Mouse (Mus musculus) forebrain, postnatal 0 days (tissue): ENCODE results near the gene Ldah. TPM values are rescaled to one million over a fixed set of nuclear protein-coding genes. Genes with fewer than 3 reads are reported as not detected.

ENCODE experiments used
- ATAC-seq: fragments of 200-750 bp; cut with Nextera tagmentation; 2 replicates; pipeline ENCODE4 v1.8.0; 2017; ENCODE audit warnings: mild to moderate bottlenecking, moderate library complexity
- DNase-seq: peaks from one replicate; pipeline ENCODE4 v3.0.0-alpha.2; 2015
- H3K27ac ChIP-seq: fragments of 300-500 bp; sonication (generic); 2 replicates; pipeline ENCODE4 v1.5.1; 2014; ENCODE audit warnings: low read depth, mild to moderate bottlenecking, antibody characterized with exemption, low read length, moderate library complexity, mixed read lengths
- H3K27me3 ChIP-seq: fragments of 300-500 bp; sonication (generic); 2 replicates; pipeline ENCODE4 v1.6.1; 2014; ENCODE audit warnings: mild to moderate bottlenecking, low read length, mixed read lengths; ENCODE audit not compliant: insufficient read depth
- H3K36me3 ChIP-seq: fragments of 300-500 bp; sonication (generic); 2 replicates; pipeline ENCODE4 v1.6.1; 2014; ENCODE audit warnings: mild to moderate bottlenecking, moderate library complexity; ENCODE audit not compliant: insufficient read depth
- H3K4me1 ChIP-seq: fragments of 300-500 bp; sonication (generic); 2 replicates; pipeline ENCODE4 v1.6.1; 2014; ENCODE audit warnings: antibody characterized with exemption; ENCODE audit not compliant: insufficient read depth
- H3K4me2 ChIP-seq: fragments of 300-500 bp; sonication (generic); 2 replicates; pipeline ENCODE4 v1.6.1; 2014; ENCODE audit warnings: low read depth, mild to moderate bottlenecking, moderate library complexity
- H3K4me3 ChIP-seq: fragments of 300-500 bp; sonication (generic); 2 replicates; pipeline ENCODE4 v1.5.1; 2014; ENCODE audit warnings: low read depth, low read length, mixed read lengths
- H3K9ac ChIP-seq: fragments of 300-500 bp; sonication (generic); 2 replicates; pipeline ENCODE4 v1.6.1; 2014; ENCODE audit warnings: mild to moderate bottlenecking
- H3K9me3 ChIP-seq: fragments of 300-500 bp; sonication (generic); 2 replicates; pipeline ENCODE4 v1.6.1; 2016; ENCODE audit warnings: low read length
- CTCF ChIP-seq: sonication (generic); IDR thresholded peaks from 2 replicates; pipeline ENCODE4 v1.5.1; 2016; ENCODE audit warnings: antibody characterized with exemption, control low read depth, low read depth
- WGBS: fragments of 180-500 bp; shearing (Covaris S2); extraction: QIAGEN DNeasy Blood & Tissue Kit; methylation state at CpG from one replicate; pipeline ENCODE4 v1.1.7; 2014; 5-methylcytosine and 5-hydroxymethylcytosine counted together
- polyA plus RNA-seq: library from polyadenylated mRNA; unstranded; fragments of >200 nt; fragmentation: Nextera tagmentation; extraction: Ambion mirVana; gene quantifications from 2 replicates; pipeline ENCODE4 v1.2.1, GENCODE M21; 2015
- total RNA-seq: library from RNA; depleted of rRNA; stranded (reverse); fragments of >200 nt; gene quantifications from 2 replicates; pipeline ENCODE4 v1.2.3, GENCODE M21; 2014

The Ldah gene
- total and polyA plus RNA-seq, 2 experiments from 2014 or later, result 54.5 to 85.5 TPM

DNA sequence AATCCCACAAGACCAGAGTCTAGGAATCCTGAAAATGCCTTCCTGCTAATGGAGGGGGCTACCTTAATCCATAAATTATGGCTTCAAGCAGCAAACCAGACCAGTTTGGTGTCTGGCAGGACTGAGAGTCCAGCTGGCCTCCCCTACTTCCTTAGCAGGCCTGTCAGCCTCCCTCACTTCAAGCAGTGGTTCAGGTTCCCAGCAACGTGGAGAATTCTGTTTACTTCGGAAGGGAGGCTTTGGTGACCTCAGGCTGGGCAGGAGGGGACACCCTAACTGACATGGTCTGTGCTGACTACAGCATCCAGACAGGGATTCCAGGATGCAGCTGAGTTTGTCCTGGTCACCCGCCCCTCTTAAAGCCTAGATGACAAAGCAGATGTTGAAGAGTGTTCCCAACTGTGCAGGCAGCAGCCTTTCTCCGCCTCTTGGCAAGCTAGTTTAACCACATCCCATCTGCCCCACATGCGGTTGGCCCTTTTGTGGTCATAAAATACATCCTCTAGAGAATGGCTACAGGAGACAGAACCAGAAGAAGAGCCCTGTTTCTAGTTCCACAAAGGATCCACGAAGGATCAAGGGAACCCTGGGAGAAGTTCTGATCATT lies 87.5 kb downstream of the Ldah start:
- TF ChIP-seq CTCF, result no peak
- Histone ChIP-seq H3K27ac (no peak overlapping the region), H3K27me3 (peaks cover 48% of the 10 kb centered on the region), H3K9ac (no peak overlapping the region), H3K36me3 (no peaks in the 10 kb centered on the region), H3K4me1 (no peaks in the 10 kb centered on the region), H3K4me3 (no peak overlapping the region), H3K4me2 (no peak overlapping the region), H3K9me3 (no peaks in the 10 kb centered on the region)
- WGBS, result 54% methylated on average over 6 of the region's 6 CpGs
- no peak for DNase-seq
- ATAC-seq, result no peak

DNA sequence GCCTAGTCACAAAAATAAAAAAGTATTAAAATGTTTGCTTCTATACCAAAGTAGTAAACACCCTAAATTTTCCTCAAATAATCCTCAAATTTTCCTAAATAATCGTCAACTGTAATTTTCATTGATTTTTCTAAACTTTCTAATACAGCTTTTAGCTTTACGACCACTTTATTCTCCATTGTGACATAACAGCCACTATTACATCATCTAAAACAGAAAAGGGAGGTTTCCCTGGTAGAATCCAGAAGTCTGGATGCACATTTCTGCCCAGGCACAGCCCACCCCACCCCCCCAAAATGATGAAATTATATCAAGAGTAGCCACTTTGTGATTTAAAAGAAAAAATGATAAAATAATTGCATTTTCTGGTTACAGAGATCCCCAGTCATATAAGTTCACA lies 88.2 kb downstream of the Ldah start:
- no peak overlapping the region for H3K9ac ChIP-seq
- H3K36me3 ChIP-seq, result no peaks in the 10 kb centered on the region
- H3K27me3 ChIP-seq, result peaks cover 56% of the 10 kb centered on the region
- WGBS, result 87% methylated on average over 2 of the region's 2 CpGs
- no peak overlapping the region for H3K27ac ChIP-seq
- H3K9me3 ChIP-seq, result no peaks in the 10 kb centered on the region
- TF ChIP-seq CTCF, result no peak
- no peak for DNase-seq
- no peaks in the 10 kb centered on the region for H3K4me1 ChIP-seq
- no peak overlapping the region for H3K4me3 ChIP-seq
- ATAC-seq, result no peak
- H3K4me2 ChIP-seq, result no peak overlapping the region

DNA sequence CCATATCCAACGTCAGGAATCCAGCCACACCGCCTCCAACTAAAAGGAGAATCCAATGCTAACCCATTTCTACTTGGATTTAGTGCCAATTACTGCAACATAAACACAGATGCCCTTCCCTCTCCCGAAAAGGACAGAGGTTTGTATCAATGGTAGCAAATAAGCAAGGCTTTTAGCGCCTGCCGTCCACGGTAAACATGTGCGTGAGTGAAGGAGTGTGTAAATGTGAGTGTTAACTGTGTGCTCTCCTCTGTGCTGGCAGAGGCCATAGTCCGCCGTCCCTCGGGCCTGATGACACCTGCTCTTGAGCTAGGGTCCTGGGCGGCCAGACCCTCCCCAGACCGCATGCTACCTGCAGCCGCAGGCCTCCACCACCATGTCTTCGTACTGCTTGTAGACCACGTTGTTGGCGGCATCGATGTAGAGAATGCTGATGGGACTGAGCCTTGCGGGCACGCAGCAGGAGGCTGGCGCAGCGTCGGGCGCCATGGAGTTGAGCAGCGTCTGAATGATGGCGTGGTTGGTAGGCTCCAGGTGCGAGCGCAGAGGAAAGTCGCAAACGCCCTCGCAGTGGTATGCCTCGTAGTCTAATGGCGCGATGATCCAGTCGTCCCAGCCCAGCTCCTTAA lies 89.8 kb downstream of the Ldah start:
- Histone ChIP-seq H3K27ac (no peak overlapping the region), H3K36me3 (no peaks in the 10 kb centered on the region), H3K4me3 (peak overlapping the region; percentile 34), H3K9ac (no peak overlapping the region), H3K9me3 (no peaks in the 10 kb centered on the region), H3K4me1 (no peaks in the 10 kb centered on the region), H3K4me2 (peak overlapping the region; percentile 48), H3K27me3 (peaks cover 67% of the 10 kb centered on the region)
- WGBS, result 8% methylated on average over 34 of the region's 34 CpGs
- DNase-seq, result peak; percentile 40
- ATAC-seq, result peak; percentile 23
- no peak for TF ChIP-seq CTCF

GRCm38 (mm10) chr12:8298361-8299142 lies 90.6 kb downstream of the Ldah start:
- no peaks in the 10 kb centered on the region for H3K9me3 ChIP-seq
- no peaks in the 10 kb centered on the region for H3K4me1 ChIP-seq
- no peak overlapping the region for H3K27ac ChIP-seq
- no peak for ATAC-seq
- no peak overlapping the region for H3K9ac ChIP-seq
- TF ChIP-seq CTCF, result no peak
- H3K36me3 ChIP-seq, result no peaks in the 10 kb centered on the region
- no peak for DNase-seq
- peak overlapping the region; percentile 48 for H3K4me2 ChIP-seq
- H3K4me3 ChIP-seq, result peak overlapping the region; percentile 34
- H3K27me3 ChIP-seq, result peaks cover 76% of the 10 kb centered on the region
- 6% methylated on average over 71 of the region's 85 CpGs for WGBS

GRCm38 (mm10) chr12:8299143-8300110 lies 91.5 kb downstream of the Ldah start:
- Histone ChIP-seq H3K4me1 (no peaks in the 10 kb centered on the region), H3K4me3 (no peak overlapping the region), H3K36me3 (no peaks in the 10 kb centered on the region), H3K4me2 (no peak overlapping the region), H3K27ac (no peak overlapping the region), H3K9ac (no peak overlapping the region), H3K27me3 (peaks cover 82% of the 10 kb centered on the region), H3K9me3 (no peaks in the 10 kb centered on the region)
- DNase-seq, result peak; percentile 62
- ATAC-seq, result no peak
- TF ChIP-seq CTCF, result no peak
- 4% methylated on average over 34 of the region's 34 CpGs for WGBS

DNA sequence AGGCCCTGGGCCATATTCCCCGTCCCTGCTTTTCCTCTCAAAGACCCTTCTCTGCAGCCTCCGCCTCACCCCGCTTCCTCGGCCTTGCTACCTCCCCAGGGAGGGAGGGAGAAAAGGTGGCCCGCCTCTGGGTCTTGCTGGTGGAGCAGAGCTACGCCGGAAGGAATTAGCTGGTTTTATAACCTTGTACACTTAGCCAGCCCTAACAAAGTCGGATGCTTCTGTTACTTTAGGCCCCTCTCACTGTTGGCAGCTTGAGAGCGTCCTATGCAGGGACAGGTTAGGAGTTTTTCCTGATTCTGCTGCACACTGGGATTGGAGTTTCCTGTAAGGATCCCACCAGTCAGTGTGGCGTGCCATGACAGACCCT lies 92.2 kb downstream of the Ldah start:
- Histone ChIP-seq H3K4me2 (no peak overlapping the region), H3K4me3 (no peak overlapping the region), H3K9ac (no peak overlapping the region), H3K4me1 (no peaks in the 10 kb centered on the region), H3K27ac (no peak overlapping the region), H3K27me3 (peaks cover 84% of the 10 kb centered on the region), H3K9me3 (no peaks in the 10 kb centered on the region), H3K36me3 (no peaks in the 10 kb centered on the region)
- DNase-seq, result peak; percentile 28
- TF ChIP-seq CTCF, result no peak
- 20% methylated on average over 10 of the region's 10 CpGs for WGBS
- ATAC-seq, result no peak
